Mouse (Mus musculus) CD4-positive helper T cell, adult 2 months (primary cell): ENCODE data around the gene Fap.

ENCODE experiments used
- DNase-seq: peaks from one replicate; pipeline ENCODE4 v3.0.0-alpha.2; 2012; ENCODE audit warnings: low read depth, missing footprints, low spot score

Fap gene

DNA sequence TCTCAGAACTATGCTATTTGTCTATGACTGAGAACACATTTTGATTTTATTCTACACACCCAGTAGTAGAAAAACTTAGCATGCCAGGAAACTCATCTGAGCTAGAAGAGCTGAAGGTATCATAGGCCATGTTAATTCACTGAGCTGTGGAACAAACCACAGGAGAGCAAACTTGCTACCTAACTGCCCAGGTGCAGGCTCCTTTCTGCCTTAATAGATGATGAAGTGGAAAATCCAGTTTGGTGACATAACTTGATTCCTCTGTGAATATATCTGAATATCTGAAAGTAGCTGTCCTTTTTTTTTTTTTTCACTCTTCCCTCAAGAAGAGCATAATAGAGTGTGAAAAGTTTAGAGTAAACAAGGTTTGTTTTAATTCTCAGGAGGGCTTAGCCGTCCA lies 42.8 kb downstream of the Fap start:
- DNase-seq = no peak

DNA sequence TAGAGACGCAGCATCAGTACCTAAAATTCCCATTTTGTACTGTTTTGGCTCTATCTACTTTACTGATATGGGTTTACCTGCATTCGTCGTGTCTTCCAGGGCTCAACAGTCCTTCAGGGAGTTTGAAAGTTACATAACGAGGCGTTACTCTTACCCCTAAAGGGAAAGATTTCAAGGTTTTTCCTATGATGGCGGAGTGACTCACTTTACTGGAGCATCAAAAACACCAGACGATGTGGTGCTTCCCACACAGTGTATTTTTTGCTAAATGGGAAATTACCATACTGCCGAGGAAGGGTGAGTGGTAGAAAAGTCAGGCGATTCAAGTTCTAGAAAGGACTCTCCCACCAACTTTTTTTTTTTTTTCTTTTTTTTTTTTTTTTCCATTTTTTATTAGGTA lies 47.5 kb downstream of the Fap start:
- peak; percentile 22 for DNase-seq

DNA sequence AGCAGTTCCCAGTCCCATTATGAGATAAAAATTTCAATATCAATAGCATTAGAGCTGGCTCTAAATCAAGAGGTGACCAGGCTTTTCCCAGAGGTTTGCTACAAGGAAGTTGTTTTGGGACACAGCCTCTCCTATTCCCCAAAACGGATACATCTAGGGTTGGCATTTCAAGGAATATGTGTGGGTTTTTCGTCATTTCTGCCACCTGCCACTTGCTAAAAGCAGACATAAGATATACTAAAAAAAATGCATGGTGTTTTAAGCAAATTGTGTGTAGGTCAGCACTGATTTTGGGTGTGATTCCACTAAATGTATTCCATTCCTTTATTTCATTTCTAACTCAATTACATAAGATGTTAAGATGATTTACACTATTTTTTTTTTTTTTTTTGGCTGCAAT lies 56.1 kb downstream of the Fap start:
- no peak for DNase-seq

DNA sequence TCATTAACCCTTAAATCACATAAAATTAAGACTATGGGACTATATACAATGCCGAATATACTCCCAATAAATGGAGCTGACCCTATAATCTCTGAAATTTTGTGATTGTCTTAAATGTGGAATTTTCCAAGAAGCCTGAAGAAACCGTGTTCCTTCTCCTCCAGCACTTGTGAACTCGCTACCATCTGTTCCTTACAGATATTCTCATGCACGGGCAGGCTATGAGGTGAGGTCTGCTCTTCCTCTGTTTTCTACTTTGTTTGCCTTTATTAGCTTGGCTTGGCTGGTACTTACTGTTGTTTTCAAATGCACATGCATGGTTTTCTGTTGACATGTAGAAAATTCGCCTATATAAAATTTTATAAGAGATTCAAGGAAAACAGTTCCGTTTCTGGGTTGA lies 59.4 kb downstream of the Fap start:
- DNase-seq = no peak

DNA sequence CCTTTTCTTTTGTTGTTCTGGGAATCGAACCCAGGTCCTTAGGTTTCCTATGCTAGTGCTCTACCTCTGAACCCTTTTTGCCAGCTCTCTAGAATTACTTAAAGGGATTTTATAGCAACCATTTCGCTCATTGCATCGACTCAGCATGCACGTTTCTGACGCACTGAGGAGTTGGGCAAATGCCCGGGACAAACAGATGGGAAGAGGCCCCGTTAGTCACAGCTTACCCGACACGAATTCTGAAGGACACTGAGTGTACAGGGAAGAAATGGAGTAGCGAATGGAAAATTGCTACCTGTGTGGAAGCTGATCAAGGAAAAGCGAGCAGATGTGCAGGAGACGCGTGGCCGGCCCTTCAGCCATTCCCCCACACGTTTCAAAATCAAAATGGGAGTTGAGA lies 60.4 kb downstream of the Fap start:
- DNase-seq = no peak

DNA sequence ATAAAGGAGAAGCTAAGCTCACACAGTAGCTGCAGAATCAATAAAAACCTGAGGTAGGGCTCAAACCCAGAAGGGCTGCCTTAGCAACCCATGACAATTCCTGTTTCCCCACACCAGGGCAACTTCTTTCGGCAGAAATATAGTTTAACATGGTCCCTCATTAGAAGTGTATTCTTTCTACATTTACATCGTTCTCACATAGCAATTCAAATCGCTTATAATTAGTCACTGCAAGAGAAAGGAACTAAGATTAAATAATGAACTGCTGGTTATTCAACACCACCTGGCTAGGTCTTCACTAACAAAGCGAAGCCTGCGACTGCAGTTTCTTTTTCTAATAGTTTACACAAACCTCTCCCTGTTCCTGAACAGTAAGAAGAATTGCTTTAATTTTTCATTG lies 66.7 kb downstream of the Fap start:
- DNase-seq = no peak

DNA sequence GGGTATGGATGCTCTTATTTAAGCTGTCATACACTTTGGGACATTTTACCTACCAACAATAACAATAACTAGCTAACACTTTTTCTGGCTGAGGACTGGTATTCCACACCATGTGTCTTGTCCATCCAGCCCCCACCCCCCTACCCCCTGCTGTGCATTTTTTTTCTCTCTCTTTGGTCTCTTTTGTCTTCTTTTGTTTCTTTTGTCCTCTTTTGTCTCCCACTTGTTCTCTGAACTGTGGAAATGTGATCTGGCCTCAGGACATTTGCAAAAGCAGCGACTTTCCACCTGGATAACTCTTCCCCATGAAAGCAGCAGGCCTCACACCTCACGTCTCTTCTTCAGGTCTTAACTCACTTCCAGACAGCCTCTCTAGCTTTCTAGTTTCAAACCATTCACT lies 67.4 kb downstream of the Fap start:
- no peak for DNase-seq

DNA sequence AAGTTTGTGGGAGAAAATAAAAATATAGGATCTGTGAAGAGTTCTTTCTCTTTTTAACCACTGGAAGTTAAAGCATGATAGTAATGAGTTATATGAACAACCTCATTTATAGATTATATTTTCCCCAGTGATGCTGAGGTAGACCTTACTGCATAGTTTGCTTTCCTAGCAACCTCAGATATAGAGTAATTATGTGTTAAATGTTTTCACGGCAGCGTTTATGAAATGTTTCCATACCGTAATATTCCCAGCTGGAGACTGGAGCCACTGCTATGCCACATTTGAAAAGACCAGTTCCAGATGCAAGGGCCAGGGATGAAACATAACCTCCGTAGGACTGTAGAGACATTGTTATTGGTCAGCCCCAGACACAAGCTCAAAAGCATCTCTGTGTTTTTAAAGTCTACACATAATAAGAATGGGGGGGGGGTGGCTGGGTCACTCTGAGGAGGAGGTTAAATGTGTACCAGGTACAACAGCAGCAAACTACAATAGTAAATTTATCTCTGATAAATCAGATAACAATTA lies 69.5 kb downstream of the Fap start:
- DNase-seq = no peak

DNA sequence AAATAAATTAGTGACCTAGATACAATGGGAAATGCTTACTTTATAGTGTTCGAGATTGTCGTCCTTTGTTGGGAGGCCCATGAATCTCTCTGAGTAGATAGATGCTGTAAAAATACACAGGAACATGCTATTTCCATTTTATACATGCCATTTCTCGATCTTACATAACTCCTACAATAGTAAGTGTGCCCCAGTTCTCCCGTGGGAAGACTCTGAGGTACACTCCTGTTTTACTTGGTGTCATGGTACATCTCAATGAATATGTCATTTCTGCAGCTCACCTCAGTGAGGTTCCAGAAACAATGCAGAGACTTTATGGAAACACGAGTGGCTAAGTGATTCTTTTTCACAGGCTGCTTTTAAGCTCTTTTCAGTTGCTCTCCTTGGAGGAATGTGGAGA lies 70.5 kb downstream of the Fap start:
- DNase-seq = no peak

DNA sequence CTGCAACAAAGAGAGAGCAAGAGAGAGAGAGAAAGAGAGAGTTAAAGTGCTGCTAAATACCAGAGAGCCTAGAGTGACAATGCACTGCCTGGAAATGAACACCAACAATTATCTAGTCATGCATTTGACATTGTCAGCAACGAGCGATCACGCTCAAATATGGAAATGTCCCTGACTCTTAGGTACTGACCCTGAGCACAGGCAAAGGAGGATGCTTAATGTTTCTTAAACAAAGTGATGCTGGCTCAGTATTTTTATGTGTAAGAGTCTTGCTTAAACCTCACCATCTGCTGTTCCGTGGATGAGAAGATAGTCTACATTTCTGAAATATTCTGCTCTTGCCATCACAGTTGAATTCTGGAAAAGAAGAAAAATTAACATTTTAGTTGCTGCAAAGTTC lies 71.4 kb downstream of the Fap start:
- no peak for DNase-seq

DNA sequence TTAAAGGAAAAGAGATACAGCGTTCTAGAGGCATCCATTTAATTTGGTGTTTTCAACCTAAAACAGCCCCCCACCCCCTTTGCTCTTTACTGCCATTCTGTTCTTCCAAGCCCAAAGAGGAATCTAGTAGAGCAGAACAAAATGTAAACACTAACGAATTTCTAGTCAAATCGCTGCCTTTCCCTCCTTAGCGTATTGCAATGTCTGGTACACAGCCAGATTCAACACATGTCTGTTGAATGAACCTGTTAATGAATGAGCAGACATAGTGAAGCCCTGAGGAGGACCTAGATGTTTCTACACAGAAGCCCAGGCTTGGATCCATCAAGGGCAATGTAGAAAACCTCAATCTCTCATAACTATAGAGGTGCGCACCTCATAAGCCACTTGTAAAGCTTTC lies 75.1 kb downstream of the Fap start:
- DNase-seq = no peak

DNA sequence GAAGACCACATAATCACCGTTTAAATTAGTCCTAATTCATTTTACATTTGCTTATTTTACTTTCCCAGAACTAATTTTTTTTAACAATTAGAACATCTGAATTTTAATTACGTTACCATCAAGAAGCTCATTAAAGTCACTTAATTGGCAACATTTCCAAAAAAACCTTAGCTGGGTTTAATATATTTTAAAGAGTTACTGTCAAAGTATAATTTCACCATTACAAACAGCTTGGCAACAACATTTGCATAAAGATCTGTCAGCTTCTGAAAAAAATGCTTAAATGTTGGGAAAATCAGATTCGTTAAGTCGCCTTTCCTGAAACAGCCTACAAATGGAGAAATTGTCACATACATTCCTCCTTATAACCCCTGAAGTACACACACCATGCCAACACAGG lies 75.8 kb downstream of the Fap start:
- no peak for DNase-seq

DNA sequence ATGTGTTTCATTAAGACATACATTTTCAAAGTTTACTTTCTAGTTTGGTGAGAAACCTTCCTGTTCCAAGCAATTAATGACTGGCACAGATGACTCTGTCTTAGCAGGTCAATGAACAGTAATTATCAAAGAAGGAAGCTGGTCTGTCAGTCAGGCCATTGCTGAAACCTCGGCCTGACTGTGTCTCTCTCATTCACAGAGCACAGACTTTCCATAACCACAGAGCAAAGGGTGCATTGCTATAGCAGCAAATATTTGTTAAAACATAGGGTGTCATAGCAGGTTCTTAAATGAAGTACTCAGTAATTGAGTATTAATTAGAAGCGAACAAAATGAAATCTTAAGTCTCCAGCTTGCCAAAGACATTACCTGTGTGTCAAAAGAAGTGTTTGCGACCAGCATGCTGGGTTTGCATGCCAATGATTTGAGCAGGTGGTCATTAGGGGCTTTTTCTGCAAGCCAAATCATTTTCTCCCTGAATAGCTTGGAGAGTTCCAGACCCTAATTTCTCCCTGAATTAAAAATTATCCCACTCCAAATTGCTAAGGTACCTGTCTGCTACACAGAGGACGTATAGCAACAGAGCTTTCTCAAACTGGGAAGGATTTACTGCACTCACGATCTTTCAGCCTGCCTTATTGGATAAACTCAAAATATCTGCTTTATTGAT lies 76.4 kb downstream of the Fap start:
- DNase-seq = no peak

DNA sequence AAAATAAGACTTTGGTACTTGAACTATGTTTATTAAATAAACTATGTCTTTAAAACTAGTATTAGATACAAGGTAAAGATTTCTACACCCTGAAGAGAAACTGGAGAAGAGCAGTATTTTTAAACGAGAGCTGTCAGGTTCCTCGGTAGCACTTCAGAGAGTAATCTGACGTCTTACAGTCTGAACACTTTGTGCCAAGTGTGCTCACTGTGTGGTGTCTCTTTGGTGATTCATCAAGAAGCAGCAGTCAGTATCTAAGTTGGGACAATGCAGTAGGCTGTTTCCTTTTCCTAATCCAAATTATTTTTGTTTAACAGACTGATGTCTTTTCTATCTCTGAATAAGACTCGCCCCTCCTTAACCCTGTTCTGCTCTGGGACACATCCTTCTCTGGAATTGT lies 78.5 kb downstream of the Fap start:
- DNase-seq = no peak

DNA sequence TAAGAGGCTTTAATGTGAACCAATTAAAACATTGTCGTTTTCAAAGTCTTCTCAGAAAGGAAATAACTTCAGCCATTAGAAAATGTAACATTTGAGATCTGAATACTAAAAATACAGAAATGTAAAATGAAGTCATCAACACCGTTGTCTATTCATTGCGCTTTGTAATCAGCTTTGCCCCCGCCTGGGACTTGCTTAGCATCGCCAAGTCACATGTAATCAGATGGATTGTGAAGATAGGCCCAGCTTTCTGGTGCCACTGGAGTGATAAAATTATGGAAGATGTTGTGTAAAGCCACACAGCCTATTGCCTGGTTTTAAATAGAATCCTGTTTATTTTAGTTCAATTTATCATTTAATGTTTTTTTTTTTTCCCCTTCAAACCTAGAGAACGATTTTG lies 84.0 kb downstream of the Fap start:
- DNase-seq = no peak

DNA sequence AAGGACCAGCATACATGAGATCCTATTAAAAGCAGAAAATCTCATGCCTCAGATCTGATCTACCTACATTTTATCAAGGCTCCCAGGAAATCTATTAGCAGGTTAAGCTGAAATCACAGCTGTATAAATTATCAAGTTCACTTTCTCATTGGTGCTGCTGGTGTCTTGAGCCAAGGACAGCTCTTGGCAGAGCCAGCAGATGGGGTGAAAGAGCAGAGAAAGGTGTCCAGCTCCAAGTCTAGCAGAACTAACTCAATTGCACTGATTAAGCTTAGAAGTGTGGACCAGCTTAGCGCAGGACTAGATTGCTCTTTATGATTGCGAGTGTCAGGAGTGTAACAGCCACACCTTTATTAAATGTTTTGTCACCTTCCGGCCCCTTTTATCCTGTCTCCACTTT lies 89.0 kb downstream of the Fap start:
- DNase-seq = no peak

DNA sequence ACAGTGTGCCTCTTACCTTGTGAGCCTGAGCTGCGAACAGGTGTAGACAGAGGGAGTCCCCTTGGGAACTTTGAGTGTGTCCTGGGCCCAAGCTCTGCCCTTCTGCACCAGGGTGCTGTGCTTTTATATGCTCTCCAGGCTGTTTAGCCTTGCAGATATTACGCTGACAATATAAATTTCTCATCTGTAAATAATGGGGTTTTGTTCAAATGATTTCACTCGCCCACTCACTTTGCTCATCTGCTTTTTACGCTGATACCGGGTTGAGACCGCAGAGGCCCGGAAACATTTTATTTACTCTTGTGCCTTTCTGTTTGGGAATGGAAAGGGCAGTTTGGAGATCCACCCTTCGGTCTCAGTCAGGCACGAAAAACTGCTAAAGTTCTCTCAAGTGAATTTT lies 90.3 kb downstream of the Fap start, which contains the start of gene Gcg:
TSS of gene Gcg (minus strand) at position 101 of the 400 bp plus-strand sequence.
- no peak for DNase-seq

DNA sequence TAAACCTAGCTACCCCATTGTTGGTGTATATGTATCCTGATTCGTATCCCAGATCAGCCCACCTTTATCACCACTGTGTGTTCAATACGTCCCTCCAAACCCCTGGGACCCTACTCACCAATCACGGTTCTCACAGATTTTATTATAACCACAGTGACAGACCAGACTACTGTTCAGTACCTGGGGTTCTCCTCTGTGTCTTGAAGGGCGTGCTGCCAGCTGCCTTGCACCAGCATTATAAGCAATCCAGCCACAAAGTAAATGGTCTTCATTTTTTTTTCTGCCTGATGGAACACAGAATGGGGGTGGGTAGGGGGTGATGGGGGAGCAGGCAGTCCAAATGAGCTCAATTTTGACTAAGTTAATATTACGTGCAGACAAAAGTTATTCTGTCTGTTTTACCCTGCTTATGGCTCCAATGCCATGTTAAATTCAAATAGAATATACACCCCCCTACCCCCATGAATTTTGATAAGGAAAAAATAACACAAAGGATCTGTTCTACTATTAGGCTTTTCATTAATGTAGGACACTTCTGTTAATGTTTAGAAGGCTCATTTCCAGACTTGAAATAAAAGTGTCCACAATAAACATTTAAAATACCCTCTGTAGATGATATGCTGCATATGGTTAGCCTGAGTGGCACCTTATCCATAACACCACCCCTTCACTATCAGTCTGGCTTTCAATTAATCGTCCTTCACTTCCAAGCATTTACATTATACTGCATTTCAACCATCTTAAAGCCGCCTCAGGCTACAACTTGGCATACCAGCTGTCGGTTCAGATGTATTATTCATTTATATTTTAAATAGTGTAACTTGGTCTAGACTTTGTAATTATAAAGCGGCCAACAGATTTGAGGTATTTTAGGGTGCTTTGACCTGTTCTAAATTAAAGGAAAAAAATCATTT lies 93.3 kb downstream of the Fap start:
- no peak for DNase-seq

DNA sequence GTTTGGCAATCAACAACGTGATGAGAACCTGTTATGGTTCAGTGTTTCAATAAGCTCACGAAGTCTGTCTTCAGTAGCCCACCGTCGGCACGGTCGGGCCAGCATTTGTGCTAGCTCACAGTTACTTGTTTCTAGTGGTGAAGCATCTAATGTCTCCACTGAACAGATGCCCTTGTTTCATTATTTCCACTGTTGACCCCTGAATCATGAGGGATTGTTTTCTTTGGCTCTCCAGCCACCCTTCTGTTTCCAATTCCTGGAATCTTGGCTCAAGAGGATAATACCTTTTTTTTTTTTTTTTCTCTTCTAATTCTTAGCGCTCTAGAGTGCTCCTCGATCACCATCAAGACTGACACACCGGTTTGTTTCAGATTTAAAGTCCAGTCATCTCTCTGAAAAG lies 104.3 kb downstream of the Fap start:
- no peak for DNase-seq

DNA sequence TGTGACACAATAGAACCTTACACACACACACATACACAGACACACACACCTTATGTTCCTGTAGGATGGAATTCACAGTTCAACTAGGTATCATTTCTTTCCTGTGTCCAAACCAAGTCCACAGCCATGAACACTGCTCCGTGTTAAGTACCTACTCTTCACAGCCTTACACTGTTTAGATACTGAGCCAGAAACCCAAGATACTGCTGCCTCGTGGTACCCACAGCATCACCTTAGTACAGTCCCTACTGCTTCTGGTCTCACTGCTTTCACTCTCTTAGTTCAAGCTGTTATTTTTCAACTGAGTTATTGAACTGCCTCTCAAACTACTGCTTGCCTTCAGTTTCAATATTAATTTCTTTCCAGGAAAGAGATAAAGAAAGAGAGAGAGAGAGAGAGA lies 110.6 kb downstream of the Fap start:
- DNase-seq = no peak

DNA sequence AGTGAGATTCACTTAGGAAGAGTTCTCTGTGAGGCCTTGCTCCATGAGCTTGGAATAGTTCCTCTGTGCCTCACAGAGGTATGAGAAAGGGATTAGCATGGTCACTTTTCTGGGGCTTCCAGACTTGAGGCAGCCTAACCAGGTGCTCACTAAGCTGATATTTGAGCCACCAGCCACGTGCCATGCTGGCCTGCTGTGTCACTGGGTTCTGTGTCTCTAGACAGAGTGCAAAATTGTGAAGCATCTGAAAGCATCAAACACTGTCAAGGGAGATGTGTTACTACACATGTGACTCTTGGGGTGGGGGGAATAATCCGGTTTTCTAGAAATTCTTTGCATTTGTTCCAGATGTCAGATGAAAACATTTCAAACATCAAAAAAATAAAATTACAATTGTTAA lies 111.7 kb downstream of the Fap start:
- no peak for DNase-seq

DNA sequence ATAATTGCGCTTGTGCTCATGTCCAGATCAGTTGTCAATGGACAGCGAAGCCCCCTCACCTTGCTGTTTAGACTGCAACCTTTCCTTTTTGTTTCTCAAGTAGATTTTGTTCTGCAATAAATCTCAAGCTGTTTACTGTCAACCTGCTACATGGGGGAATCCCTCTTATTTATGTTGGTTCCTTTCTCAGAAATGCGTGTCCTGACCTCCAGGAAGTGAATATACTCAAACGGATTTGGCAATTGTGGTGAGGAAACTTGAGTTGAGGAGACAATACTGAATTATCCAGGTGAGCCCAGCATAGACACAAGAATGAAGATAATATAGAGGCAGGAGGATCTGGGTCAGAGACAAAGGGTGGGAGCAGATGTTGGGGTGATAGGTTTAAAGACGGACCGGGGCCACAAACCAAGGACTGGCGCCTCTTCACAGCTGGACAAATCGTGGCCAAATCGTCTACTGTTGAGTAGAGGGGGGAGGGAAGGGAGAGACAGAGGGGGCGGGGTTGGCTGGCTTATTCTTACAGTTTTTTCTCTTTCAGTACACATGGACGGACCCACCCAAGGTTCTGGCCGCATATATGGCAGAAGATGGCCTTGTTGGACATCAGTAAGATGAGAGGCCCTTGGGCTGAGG lies 112.9 kb downstream of the Fap start:
- DNase-seq = peak; percentile 14
